Mouse (Mus musculus): ENCODE data around the gene Trim31. TPM values are rescaled to one million over a fixed set of nuclear protein-coding genes. Genes with fewer than 3 reads are reported as not detected.

The Trim31 gene
- polyA plus RNA-seq, 1 experiment = not detected

DNA sequence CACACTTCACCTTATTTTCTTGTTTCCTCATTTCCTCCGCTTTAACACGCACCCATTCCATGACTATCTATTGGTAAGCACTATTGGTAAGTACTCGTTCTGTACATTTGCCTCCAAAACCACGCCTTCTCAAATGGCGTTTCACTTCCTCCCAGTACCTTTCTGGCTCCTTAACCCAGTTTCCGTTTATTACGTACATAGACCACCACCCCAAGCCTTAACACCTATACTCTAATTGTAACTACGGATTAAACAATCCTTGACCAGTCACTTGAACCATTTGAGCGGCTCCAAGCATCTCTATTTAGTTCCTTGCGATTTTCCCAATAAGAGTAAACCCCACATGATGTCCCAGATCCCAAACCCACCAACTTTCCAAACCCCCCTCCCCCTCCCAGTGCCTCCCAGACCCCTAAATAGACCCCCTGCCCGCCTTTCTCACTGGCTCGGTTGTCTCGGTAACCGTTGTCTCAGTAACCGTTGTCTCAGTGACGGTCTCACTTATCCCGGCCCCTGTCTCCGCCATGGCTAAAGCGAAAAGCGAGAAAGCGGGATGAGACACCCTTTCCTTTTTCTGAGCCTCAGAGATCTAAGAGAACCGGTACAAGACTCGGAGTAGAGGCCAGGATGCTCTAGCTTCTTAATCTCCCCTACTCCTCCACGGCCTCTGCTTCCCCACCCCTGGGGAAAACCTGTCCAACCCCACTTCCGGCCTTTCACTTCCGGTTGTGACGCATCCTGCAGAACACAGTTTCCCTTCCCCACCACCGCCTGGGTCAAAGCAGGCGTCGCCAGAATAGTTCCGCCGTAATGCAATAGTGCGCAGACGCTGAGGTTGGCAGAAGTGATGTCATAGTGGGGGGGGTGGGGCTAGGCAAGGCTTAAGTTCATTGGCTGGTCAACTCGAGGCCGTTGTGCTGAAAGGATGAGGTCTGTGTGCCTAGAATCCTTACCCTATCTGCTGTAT is 53.3 kb downstream of the Trim31 start, which contains the start of gene Ppp1r11:
Gene Ppp1r11 (minus strand): TSS at position 761 of the 967 bp plus-strand sequence.
- no peak for TF ChIP-seq GATA1 (IDR thresholded peaks at IDR 0.05; ENCODE audit: low read length)

DNA sequence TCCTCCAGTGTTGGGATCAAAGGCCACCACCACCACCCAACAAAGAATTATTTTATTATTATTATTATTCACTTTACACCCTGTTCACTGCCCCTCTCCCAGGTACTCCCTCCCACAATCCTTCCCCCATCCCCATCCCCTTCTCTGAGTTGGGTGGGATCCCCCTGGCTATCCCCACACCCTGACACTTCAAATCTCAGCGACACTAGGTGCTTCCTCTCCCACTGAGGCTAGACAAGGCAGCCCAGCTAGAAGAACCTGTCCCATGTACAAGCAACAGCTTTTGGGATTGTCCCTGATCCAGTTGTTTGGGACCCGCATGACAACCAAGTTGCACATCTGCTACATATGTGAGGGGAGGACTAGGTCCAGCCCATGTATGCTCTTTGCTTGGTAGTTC is 54.7 kb downstream of the Trim31 start:
- no peak for TF ChIP-seq GATA1 (IDR thresholded peaks at IDR 0.05; ENCODE audit: low read length)

GRCm38 (mm10) chr17:36953062-36953461 is 55.1 kb downstream of the Trim31 start:
- no peak for TF ChIP-seq GATA1 (IDR thresholded peaks at IDR 0.05; ENCODE audit: low read length)

DNA sequence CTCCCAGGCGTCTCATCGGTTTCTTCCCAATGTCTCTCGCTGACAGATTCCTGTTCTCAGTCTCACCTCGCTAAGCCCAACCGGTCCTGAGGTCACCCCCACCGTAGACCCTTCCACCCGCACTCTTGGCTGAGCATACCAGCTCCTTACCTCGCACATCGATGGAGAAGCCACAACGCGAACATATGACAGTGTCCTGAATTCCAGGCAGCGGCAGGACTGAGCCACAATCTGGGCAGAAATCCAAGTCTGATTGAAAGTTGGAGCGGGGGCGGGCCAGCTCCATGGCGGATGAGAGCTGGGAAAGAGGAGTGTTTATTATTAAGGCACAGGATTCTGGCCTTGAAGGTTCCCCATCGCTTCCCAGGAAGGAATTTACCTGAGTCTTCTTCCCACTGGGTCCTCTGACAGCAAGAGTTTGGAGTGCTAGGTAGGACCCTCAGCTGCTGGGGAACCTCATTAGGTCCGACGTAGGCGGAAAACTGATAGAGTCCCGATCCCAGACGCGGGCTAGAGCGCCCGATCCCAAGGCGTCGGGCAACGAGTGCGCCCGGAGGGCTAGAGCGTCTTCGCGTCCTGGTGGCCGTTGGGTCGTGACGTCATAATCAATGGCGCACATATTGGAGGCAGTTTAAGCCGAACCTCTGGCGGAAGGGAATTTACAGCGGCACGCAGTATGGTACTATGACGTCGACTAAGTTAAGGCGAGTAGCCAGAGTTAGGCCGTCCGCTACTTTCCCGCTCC is 60.3 kb downstream of the Trim31 start, which contains the start of the genes Znrd1 and Znrd1as:
Gene Znrd1 (minus strand): TSS at position 561 of the 745 bp plus-strand sequence.
Gene Znrd1as (plus strand): TSS at position 594 of the 745 bp plus-strand sequence.
- TF ChIP-seq GATA1 (IDR thresholded peaks at IDR 0.05; ENCODE audit: low read length) = no peak

DNA sequence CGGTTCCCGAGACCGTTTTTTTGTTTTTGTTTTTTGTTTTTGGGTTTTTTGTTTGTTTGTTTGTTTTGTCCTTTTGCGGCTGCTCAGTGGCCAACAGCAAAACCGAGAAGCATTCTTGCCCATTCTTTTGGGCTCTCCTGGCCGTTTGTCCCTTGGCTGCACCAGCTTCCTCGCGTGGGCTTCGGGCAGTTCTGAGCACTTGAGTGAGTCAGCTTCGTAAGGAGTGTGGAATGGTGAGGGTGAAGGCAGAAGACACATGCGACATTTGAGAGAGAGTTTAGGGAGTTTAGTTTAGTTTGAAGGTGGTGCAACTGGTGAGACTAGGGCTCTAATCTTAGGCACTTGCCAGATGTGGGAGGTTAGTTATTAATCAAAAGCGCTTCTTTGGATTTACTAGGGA is 61.0 kb downstream of the Trim31 start:
- TF ChIP-seq GATA1 (IDR thresholded peaks at IDR 0.05; ENCODE audit: low read length) = no peak

Other genes starting within 250 kb of the Trim31 start
- not detected in 2 replicates for gene H2-M1, start 225.9 kb upstream of the Trim31 start, polyA plus RNA-seq (2012)
- not detected in 2 replicates for gene H2-M10.5, start 125.2 kb upstream of the Trim31 start, polyA plus RNA-seq (2012)
- not detected in 2 replicates for gene H2-M10.6, start 85.9 kb upstream of the Trim31 start, polyA plus RNA-seq (2012)
- gene Trim26, start 61.0 kb upstream of the Trim31 start, polyA plus RNA-seq (2012) = 7.1 and 7.9 TPM in 2 replicates
- not detected in 2 replicates for gene Trim15, start 30.9 kb upstream of the Trim31 start, polyA plus RNA-seq (2012)
- 4.3 and 11.7 TPM in 2 replicates for gene Trim10, start 28.5 kb upstream of the Trim31 start, polyA plus RNA-seq (2012)
- not detected in 2 replicates for gene Trim40, start 8.0 kb upstream of the Trim31 start, polyA plus RNA-seq (2012)
- not detected in 2 replicates for gene Rnf39, start 44.8 kb downstream of the Trim31 start, polyA plus RNA-seq (2012)
- gene Ppp1r11, start 53.6 kb downstream of the Trim31 start, polyA plus RNA-seq (2012) = 252 and 445 TPM in 2 replicates
- gene Znrd1, start 60.4 kb downstream of the Trim31 start, polyA plus RNA-seq (2012) = 3.8 and 5.8 TPM in 2 replicates
- gene Znrd1as, start 60.5 kb downstream of the Trim31 start, polyA plus RNA-seq (2012) = 0.26 and 0.56 TPM in 2 replicates
- not detected in 2 replicates for gene 2410137M14Rik, start 83.1 kb downstream of the Trim31 start, polyA plus RNA-seq (2012)
- gene H2-M5, start 91.4 kb downstream of the Trim31 start, polyA plus RNA-seq (2012) = not detected in 2 replicates
- gene Zfp57, start 103.0 kb downstream of the Trim31 start, polyA plus RNA-seq (2012) = not detected in 2 replicates
- not detected in 2 replicates for gene Mog, start 125.3 kb downstream of the Trim31 start, polyA plus RNA-seq (2012)
- 20.1 and 23.9 TPM in 2 replicates for gene Gabbr1, start 147.8 kb downstream of the Trim31 start, polyA plus RNA-seq (2012)
- not detected in 2 replicates for gene Olfr90, start 190.4 kb downstream of the Trim31 start, polyA plus RNA-seq (2012)
- not detected in 2 replicates for gene Olfr91, start 200.2 kb downstream of the Trim31 start, polyA plus RNA-seq (2012)
- gene Olfr92, start 222.0 kb downstream of the Trim31 start, polyA plus RNA-seq (2012) = not detected in 2 replicates

Data from G1E-ER4 (cell line).